31 mouse cellular contexts compared by ENCODE assay signal in the genomic region with DNA sequence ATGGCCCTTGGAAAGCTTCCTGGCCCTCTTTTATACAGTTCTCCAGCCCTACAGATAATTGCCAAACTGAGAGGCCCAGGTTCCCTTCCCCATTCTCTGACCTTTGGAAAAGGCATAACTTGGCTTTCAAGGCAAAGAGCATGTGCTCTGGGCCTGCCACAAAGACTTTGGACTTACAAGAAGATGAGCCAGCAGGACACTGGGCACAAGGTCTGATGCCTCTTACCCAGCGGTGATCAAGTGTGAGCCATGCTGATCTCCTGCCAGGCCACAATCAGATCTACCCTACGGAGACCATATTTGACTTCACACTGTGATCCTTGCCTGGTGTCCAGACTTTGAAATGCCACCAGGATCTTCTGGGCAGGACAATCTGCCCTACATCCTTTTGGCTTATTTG. TPM values are rescaled to one million over a fixed set of nuclear protein-coding genes. Genes with fewer than 3 reads are reported as not detected.
DNase-seq lines count a peak whose midpoint lies in the region; ATAC-seq and TF ChIP-seq lines count a peak whose summit lies in the region.
"Had no signal": no experiment of that assay in that cellular context is flagged by ENCODE, and none has a peak within 500 bp of the region (broad histone marks: within the 10 kb centered on the region; RNA-seq: fewer than 3 reads in every experiment).

No protein-coding gene starts in this region.

- intact Hi-C loops in left cerebral cortex, postnatal 4 days (cut with DNase I): no loop called here
- intact Hi-C loops in left cerebral cortex, postnatal 25 days (cut with DNase I): no loop called here

- H3K4me3 ChIP-seq in small intestine, adult 2 months (ENCODE audit: low read depth, low read length): no peak overlapping the region
- H3K4me3 ChIP-seq: erythroblast, embryonic 14.5 days; forebrain, embryonic 13.5 days; heart, embryonic 10.5 days; layer of hippocampus, adult 2 months; midbrain, embryonic 15.5 days; myocyte; stomach, embryonic 15.5 days had no signal

- WGBS in small intestine, adult 2 months: 55% methylated on average over 2 of the region's 2 CpGs

- no peaks in the 10 kb centered on the region for H3K36me3 ChIP-seq in small intestine, adult 2 months (ENCODE audit: control insufficient read depth, insufficient read depth, low read length)
- H3K36me3 ChIP-seq: G1E; heart, embryonic 10.5 days; midbrain, embryonic 15.5 days; stomach, embryonic 15.5 days had no signal

- peak overlapping the region; percentile 55 for H3K27ac ChIP-seq in small intestine, adult 2 months (ENCODE audit: insufficient read depth, low read depth, low read length)
- H3K27ac ChIP-seq: forebrain, embryonic 13.5 days; heart, embryonic 10.5 days; layer of hippocampus, adult 2 months; midbrain, embryonic 15.5 days; stomach, embryonic 15.5 days had no signal

- no peaks in the 10 kb centered on the region for H3K27me3 ChIP-seq in small intestine, adult 2 months (ENCODE audit: control insufficient read depth, insufficient read depth, low read length)
- H3K27me3 ChIP-seq: forebrain, embryonic 13.5 days; midbrain, embryonic 15.5 days; stomach, embryonic 15.5 days had no signal

- peak; percentile 16 for DNase-seq in cerebellum, adult 11-12 months
- peak; percentile 7 for DNase-seq in left cerebral cortex, postnatal 4 days
- DNase-seq in left cerebral cortex, postnatal 25 days (ENCODE audit: low spot score in 2 of 2): no peak
- peak; percentile 87 to 91 for DNase-seq in kidney, adult 8-10 months
- no peak for DNase-seq in layer of hippocampus, adult 9-10 months (ENCODE audit: low spot score)
- DNase-seq in thymus, postnatal 10 days (ENCODE audit: low spot score in 2 of 2): no peak
- DNase-seq: adrenal gland, postnatal 25 days; gastrocnemius, postnatal 25 days; liver; lung, adult 18-20 months; lung, postnatal 36 days; thymus, adult 18-20 months had no signal

- TF ChIP-seq POLR2A in small intestine, adult 2 months (IDR thresholded peaks at IDR 0.05; ENCODE audit: low read depth, low read length): no peak

- TF ChIP-seq CTCF in small intestine, adult 2 months (IDR thresholded peaks at IDR 0.05; ENCODE audit: extremely low read depth, insufficient read length, insufficient replicate concordance, low read depth, low read length): no peak

- peaks cover 8% of the 10 kb centered on the region; the same call in 1 of the 2 replicates for H3K4me1 ChIP-seq in small intestine, adult 2 months (ENCODE audit: control insufficient read depth, insufficient read depth, insufficient read length, low read length)
- H3K4me1 ChIP-seq: forebrain, embryonic 13.5 days; heart, embryonic 10.5 days; midbrain, embryonic 15.5 days; stomach, embryonic 15.5 days had no signal

- ATAC-seq in cerebellum, adult (ENCODE audit: insufficient number of reproducible peaks, low FRiP score, low TSS enrichment): no peak
- ATAC-seq: activated CD4-positive, CD25-positive, alpha-beta regulatory T cell, adult 4 months; forebrain, embryonic 13.5 days; midbrain, embryonic 15.5 days had no signal

RNA-seq across cellular contexts. Expression of a gene that starts 15.7 kb away (rescaled TPM):
- not detected for total RNA-seq in left cerebral cortex, postnatal 4 days (2021)
- not detected for total RNA-seq in left cerebral cortex, postnatal 25 days (2021)
- polyA plus RNA-seq in small intestine, adult 2 months (2012; rRNA removed): 0.24 and 0.43 TPM in 2 replicates
- total RNA-seq: adrenal gland, postnatal 25 days; G1E; gastrocnemius, postnatal 25 days; layer of hippocampus, adult 2 months; left cerebral cortex, postnatal 36 days; megakaryocyte-erythroid progenitor cell, adult 5-6 weeks had no signal
- polyA plus RNA-seq: activated CD4-positive, CD25-positive, alpha-beta regulatory T cell, adult 4 months; cortical plate, adult 2 months; embryonic facial prominence, embryonic 11.5 days; erythroblast, embryonic 14.5 days; forebrain, embryonic 13.5 days; G1E; heart, embryonic 10.5 days; heart, postnatal 0 days; hindbrain, embryonic 11.5 days; midbrain, embryonic 15.5 days; myocyte; neural tube, embryonic 14.5 days; spleen, adult 2 months; stomach, embryonic 15.5 days had no signal

RNA-seq across cellular contexts. Expression of a gene that starts 23.4 kb away (rescaled TPM):
- total RNA-seq in left cerebral cortex, postnatal 4 days (2021): under 1 TPM; 0.22 to 0.40 TPM
- under 1 TPM; 0.16 to 0.30 TPM for total RNA-seq in left cerebral cortex, postnatal 25 days (2021)
- polyA plus RNA-seq in small intestine, adult 2 months (2012; rRNA removed): 4.5 and 33.3 TPM in 2 replicates
- polyA plus RNA-seq: embryonic facial prominence, embryonic 11.5 days; forebrain, embryonic 13.5 days; hindbrain, embryonic 11.5 days; midbrain, embryonic 15.5 days; neural tube, embryonic 14.5 days had no signal

RNA-seq across cellular contexts. Expression of a gene that starts 37.8 kb away (rescaled TPM):
- total RNA-seq in left cerebral cortex, postnatal 4 days (2021): not detected
- not detected for total RNA-seq in left cerebral cortex, postnatal 25 days (2021)
- 0.13 TPM in 2 replicates for polyA plus RNA-seq in small intestine, adult 2 months (2012; rRNA removed)
- total RNA-seq: adrenal gland, postnatal 25 days; gastrocnemius, postnatal 25 days; layer of hippocampus, adult 2 months; left cerebral cortex, postnatal 36 days; megakaryocyte-erythroid progenitor cell, adult 5-6 weeks had no signal
- polyA plus RNA-seq: activated CD4-positive, CD25-positive, alpha-beta regulatory T cell, adult 4 months; cortical plate, adult 2 months; embryonic facial prominence, embryonic 11.5 days; erythroblast, embryonic 14.5 days; forebrain, embryonic 13.5 days; G1E; heart, embryonic 10.5 days; heart, postnatal 0 days; hindbrain, embryonic 11.5 days; midbrain, embryonic 15.5 days; neural tube, embryonic 14.5 days; spleen, adult 2 months had no signal

RNA-seq across cellular contexts. Expression of a gene that starts 58.9 kb away (rescaled TPM):
- not detected for total RNA-seq in left cerebral cortex, postnatal 4 days (2021)
- total RNA-seq in left cerebral cortex, postnatal 25 days (2021): not detected
- 386 and 713 TPM in 2 replicates for polyA plus RNA-seq in small intestine, adult 2 months (2012; rRNA removed)
- total RNA-seq: layer of hippocampus, adult 2 months; left cerebral cortex, postnatal 36 days; megakaryocyte-erythroid progenitor cell, adult 5-6 weeks had no signal
- polyA plus RNA-seq: activated CD4-positive, CD25-positive, alpha-beta regulatory T cell, adult 4 months; erythroblast, embryonic 14.5 days; forebrain, embryonic 13.5 days; G1E; heart, embryonic 10.5 days; hindbrain, embryonic 11.5 days; midbrain, embryonic 15.5 days; neural tube, embryonic 14.5 days had no signal

Comparison
In these comparisons a context has a peak if more than half of its experiments do, and no peak if none do; other contexts are left out.
1. DNase-seq: peak in cerebellum, adult 11-12 months (single experiment), left cerebral cortex, postnatal 4 days (single experiment) and kidney, adult 8-10 months (2 of 2); none in left cerebral cortex, postnatal 25 days (0 of 2), layer of hippocampus, adult 9-10 months (single experiment) and thymus, postnatal 10 days (0 of 2).